Mouse (Mus musculus) regulatory T cell (primary cell): ENCODE measurements around the gene Adra2c.

Source experiments
- in situ Hi-C: fragments of 300-600 bp; cut with MboI, MseI; formaldehyde crosslinking; loops from one replicate; pipeline ENCODE4 v1.15.1; 2025; ENCODE audit warnings: high pct_unique_total_duplicates

Gene Adra2c

GRCm38 (mm10) chr5:35278019-35278418 is at the start of gene Adra2c:
TSS of gene Adra2c (plus strand) at chr5:35278319.
- in situ Hi-C loops = no loop called here

GRCm38 (mm10) chr5:35233142-35233541 is 45.0 kb upstream of the Adra2c start:
- in situ Hi-C loops = no loop called here

- in situ Hi-C loops = no loop called here
Observed at GRCm38 (mm10) chr5:35237757-35238156, 40.4 kb upstream of the Adra2c start.

GRCm38 (mm10) chr5:35238627-35239026 is 39.5 kb upstream of the Adra2c start:
- in situ Hi-C loops = no loop called here

GRCm38 (mm10) chr5:35241556-35241955 is 36.6 kb upstream of the Adra2c start:
- in situ Hi-C loops = no loop called here

GRCm38 (mm10) chr5:35244204-35244603 is 33.9 kb upstream of the Adra2c start:
- in situ Hi-C loops = no loop called here

GRCm38 (mm10) chr5:35245555-35246273 is 32.4 kb upstream of the Adra2c start:
- in situ Hi-C loops = no loop called here

- in situ Hi-C loops = loop anchor here (25.0 kb wide), 1 partner anchor 1518 kb away; no protein-coding TSS in a partner anchor
Observed at GRCm38 (mm10) chr5:35254964-35255716, 23.0 kb upstream of the Adra2c start.

- in situ Hi-C loops = loop anchor here (25.0 kb wide), 1 partner anchor 1526 kb away; no protein-coding TSS in a partner anchor
Observed at GRCm38 (mm10) chr5:35263716-35264115, 14.4 kb upstream of the Adra2c start.

- in situ Hi-C loops = loop anchor here (25.0 kb wide), 1 partner anchor 1530 kb away; no protein-coding TSS in a partner anchor
Observed at GRCm38 (mm10) chr5:35267486-35267885, 10.6 kb upstream of the Adra2c start.

GRCm38 (mm10) chr5:35275356-35275755 is 2.8 kb upstream of the Adra2c start:
- in situ Hi-C loops = no loop called here

- in situ Hi-C loops = no loop called here
Observed at GRCm38 (mm10) chr5:35278741-35279695, 899 bp downstream of the Adra2c start.

GRCm38 (mm10) chr5:35279696-35280001 is 1.5 kb downstream of the Adra2c start:
- in situ Hi-C loops = no loop called here

- in situ Hi-C loops = no loop called here
Observed at GRCm38 (mm10) chr5:35280002-35280782, 2.1 kb downstream of the Adra2c start.

GRCm38 (mm10) chr5:35280783-35281165 is 2.7 kb downstream of the Adra2c start:
- in situ Hi-C loops = no loop called here

- in situ Hi-C loops = no loop called here
Observed at GRCm38 (mm10) chr5:35285281-35285680, 7.2 kb downstream of the Adra2c start.

- in situ Hi-C loops = no loop called here
Observed at GRCm38 (mm10) chr5:35286190-35286589, 8.1 kb downstream of the Adra2c start.

GRCm38 (mm10) chr5:35299621-35300020 is 21.5 kb downstream of the Adra2c start:
- in situ Hi-C loops = no loop called here

- in situ Hi-C loops = no loop called here
Observed at GRCm38 (mm10) chr5:35304191-35304590, 26.1 kb downstream of the Adra2c start.

- in situ Hi-C loops = no loop called here
Observed at GRCm38 (mm10) chr5:35305332-35305731, 27.2 kb downstream of the Adra2c start.

GRCm38 (mm10) chr5:35306692-35307091 is 28.6 kb downstream of the Adra2c start:
- in situ Hi-C loops = no loop called here
